Mouse (Mus musculus): ENCODE data around the gene CN725425. TPM values are rescaled to one million over a fixed set of nuclear protein-coding genes. Genes with fewer than 3 reads are reported as not detected.

Gene CN725425
- polyA plus RNA-seq, 1 experiment, result not detected

DNA sequence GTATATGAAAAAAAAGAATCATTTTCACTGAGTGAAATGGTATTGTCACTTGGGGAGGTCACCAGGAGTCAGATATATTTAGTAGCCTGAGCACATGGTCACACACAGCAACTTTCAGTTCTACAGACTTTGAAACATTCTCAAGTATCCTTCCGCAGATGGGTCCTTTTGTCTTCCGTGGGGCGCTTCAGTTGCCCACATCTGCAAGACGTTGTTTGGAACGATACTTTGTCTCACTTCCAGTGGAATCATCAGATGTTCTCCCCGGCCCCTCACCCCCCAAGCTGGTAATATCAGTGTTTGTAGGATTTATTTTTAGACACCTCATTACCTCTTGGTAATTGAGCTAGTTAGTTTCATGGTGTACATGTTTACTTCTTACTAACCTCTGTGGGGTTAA lies 12.9 kb upstream of the CN725425 start:
- DNase-seq, result no peak
- H3K27me3 ChIP-seq (ENCODE audit: control insufficient read depth, insufficient read depth, low read length), result 0 out of 2 replicates have a peak, but pooled peaks cover 2% of the 10 kb centered on the region
- TF ChIP-seq POLR2A (IDR thresholded peaks at IDR 0.05; ENCODE audit: control insufficient read depth, extremely low read depth, insufficient read depth, low read length, poor library complexity), result no peak
- TF ChIP-seq CTCF (IDR thresholded peaks at IDR 0.05; ENCODE audit: borderline replicate concordance, control insufficient read depth, extremely low read depth, insufficient read depth, low read length, poor library complexity), result no peak
- no peaks in the 10 kb centered on the region for H3K4me1 ChIP-seq (replicated peaks; ENCODE audit: control insufficient read depth, insufficient read depth, low read length)
- H3K36me3 ChIP-seq (ENCODE audit: control insufficient read depth, insufficient read depth, low read length), result no peaks in the 10 kb centered on the region
- no peak overlapping the region for H3K27ac ChIP-seq (ENCODE audit: control insufficient read depth, insufficient read depth, low read length)
- no peak overlapping the region for H3K4me3 ChIP-seq (ENCODE audit: control insufficient read depth, insufficient read depth, low read length)
- WGBS, result 95% methylated on average over 6 of the region's 6 CpGs

DNA sequence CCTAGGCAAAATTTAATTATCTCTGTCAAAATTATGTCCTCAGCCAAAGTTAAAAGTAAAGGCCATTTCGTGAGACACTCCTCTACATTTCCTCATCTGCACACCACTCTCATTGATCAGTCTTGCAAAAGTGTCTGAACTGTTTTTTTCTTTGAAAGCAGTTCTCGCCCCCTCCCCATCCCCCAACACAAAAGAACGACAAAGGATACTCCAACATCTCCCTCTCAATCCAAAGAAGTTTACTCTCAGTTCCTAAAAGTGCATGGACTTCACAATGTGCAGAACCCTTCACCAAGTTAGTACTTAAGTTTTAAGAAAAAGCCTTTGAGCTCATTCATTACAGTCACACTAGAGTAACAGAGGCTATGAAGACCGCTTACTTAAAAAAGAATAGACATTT lies 9.3 kb upstream of the CN725425 start:
- 86% methylated on average over 4 of the region's 4 CpGs for WGBS
- no peaks in the 10 kb centered on the region for H3K36me3 ChIP-seq (ENCODE audit: control insufficient read depth, insufficient read depth, low read length)
- TF ChIP-seq CTCF (IDR thresholded peaks at IDR 0.05; ENCODE audit: borderline replicate concordance, control insufficient read depth, extremely low read depth, insufficient read depth, low read length, poor library complexity) (no peak), POLR2A (IDR thresholded peaks at IDR 0.05; ENCODE audit: control insufficient read depth, extremely low read depth, insufficient read depth, low read length, poor library complexity) (no peak)
- no peak overlapping the region for H3K27ac ChIP-seq (ENCODE audit: control insufficient read depth, insufficient read depth, low read length)
- 0 out of 2 replicates have a peak, but pooled peaks cover 2% of the 10 kb centered on the region for H3K27me3 ChIP-seq (ENCODE audit: control insufficient read depth, insufficient read depth, low read length)
- no peaks in the 10 kb centered on the region for H3K4me1 ChIP-seq (replicated peaks; ENCODE audit: control insufficient read depth, insufficient read depth, low read length)
- no peak for DNase-seq
- no peak overlapping the region for H3K4me3 ChIP-seq (ENCODE audit: control insufficient read depth, insufficient read depth, low read length)

DNA sequence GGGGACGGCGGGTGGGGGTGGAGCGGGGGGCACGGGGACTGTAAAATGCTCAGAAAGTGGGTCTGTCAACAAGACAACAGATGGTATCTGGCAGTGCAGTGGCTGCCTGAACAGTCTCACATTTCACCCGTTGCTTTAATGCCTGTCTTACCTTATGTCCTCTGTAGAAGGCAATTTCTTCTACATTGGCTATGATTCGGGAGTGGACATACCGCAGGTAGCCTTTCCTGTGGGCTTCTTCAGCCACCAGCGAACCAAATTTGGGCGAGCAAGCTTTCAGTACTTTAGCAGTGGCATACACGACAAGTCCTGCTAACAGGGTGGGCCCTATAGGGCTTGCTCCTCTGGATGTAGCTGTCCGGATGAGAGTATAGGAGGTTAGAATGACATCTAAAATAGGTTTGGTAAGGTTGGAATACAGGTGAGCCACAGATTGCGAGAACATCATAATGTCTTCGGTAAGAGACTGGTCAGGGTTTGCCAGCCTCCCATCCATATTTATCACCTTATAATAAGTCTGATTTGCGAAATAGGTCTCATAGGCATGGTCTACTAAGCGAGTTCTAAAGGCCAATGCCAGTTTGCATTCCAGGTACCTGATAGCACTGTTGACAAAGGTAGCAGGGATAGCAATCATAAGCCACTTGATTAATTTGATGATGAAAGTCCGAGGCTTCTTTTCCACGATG lies 8.6 kb upstream of the CN725425 start:
- Histone ChIP-seq H3K4me1 (replicated peaks; ENCODE audit: control insufficient read depth, insufficient read depth, low read length) (no peaks in the 10 kb centered on the region), H3K27me3 (ENCODE audit: control insufficient read depth, insufficient read depth, low read length) (0 out of 2 replicates have a peak, but pooled peaks cover 2% of the 10 kb centered on the region), H3K27ac (ENCODE audit: control insufficient read depth, insufficient read depth, low read length) (no peak overlapping the region), H3K36me3 (ENCODE audit: control insufficient read depth, insufficient read depth, low read length) (no peaks in the 10 kb centered on the region), H3K4me3 (ENCODE audit: control insufficient read depth, insufficient read depth, low read length) (no peak overlapping the region)
- 80% methylated on average over 17 of the region's 17 CpGs for WGBS
- no peak for TF ChIP-seq CTCF (IDR thresholded peaks at IDR 0.05; ENCODE audit: borderline replicate concordance, control insufficient read depth, extremely low read depth, insufficient read depth, low read length, poor library complexity)
- TF ChIP-seq POLR2A (IDR thresholded peaks at IDR 0.05; ENCODE audit: control insufficient read depth, extremely low read depth, insufficient read depth, low read length, poor library complexity), result no peak
- no peak for DNase-seq

DNA sequence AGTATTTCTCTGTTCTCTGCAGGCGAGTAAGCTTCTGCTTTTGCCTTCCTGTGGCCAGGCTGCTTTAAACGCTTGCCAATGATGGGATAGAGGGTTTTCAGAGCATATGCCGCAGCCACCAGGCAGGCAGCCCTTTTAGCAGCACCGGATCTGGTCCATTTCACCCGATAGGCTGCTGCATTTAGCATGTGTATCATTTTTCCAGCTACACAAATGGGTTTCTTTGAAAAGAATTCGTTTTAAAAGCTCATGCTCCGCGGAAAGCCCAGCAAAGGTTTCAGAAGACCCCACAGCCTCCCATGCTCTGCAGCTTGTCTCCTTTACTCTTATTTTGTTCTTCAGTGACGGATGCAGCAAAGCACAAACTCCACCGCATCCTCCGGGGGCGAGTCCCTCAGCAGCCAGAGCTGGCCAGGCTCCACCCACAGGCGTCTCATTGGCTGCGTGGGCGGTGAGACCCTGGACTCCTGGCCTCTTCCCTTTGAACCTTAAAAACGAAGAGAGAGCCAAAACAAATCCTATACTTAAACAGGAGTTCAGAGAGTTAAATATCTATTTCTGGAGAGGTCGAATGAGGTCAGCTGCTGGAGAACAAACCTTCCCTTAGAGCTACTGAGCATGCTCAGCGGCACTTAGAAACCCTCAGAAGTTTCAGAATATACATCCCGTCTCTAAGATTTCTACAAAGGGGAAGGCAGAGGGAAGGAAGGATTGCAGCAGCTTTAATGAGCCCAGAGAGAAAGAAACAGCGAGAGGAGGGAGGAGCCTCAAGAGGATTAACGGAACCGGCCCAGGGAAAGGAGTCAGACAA lies 7.7 kb upstream of the CN725425 start, which contains the start of gene Abcd2:
TSS of gene Abcd2 (minus strand) at position 388 of the 811 bp plus-strand sequence.
- no peak for TF ChIP-seq POLR2A (IDR thresholded peaks at IDR 0.05; ENCODE audit: control insufficient read depth, extremely low read depth, insufficient read depth, low read length, poor library complexity)
- no peak for TF ChIP-seq CTCF (IDR thresholded peaks at IDR 0.05; ENCODE audit: borderline replicate concordance, control insufficient read depth, extremely low read depth, insufficient read depth, low read length, poor library complexity)
- no peak within 1 kb of the TSS for H3K27ac ChIP-seq (ENCODE audit: control insufficient read depth, insufficient read depth, low read length)
- 0 out of 2 replicates have a peak, but pooled peaks cover 2% of the 10 kb centered on the region for H3K27me3 ChIP-seq (ENCODE audit: control insufficient read depth, insufficient read depth, low read length)
- H3K4me3 ChIP-seq (ENCODE audit: control insufficient read depth, insufficient read depth, low read length), result peak within 1 kb of the TSS; percentile 21; the same call in 1 of the 2 replicates
- 1% methylated on average over 22 of the region's 22 CpGs for WGBS
- no peaks in the 10 kb centered on the region for H3K36me3 ChIP-seq (ENCODE audit: control insufficient read depth, insufficient read depth, low read length)
- no peaks in the 10 kb centered on the region for H3K4me1 ChIP-seq (replicated peaks; ENCODE audit: control insufficient read depth, insufficient read depth, low read length)
- DNase-seq, result peak; percentile 14

DNA sequence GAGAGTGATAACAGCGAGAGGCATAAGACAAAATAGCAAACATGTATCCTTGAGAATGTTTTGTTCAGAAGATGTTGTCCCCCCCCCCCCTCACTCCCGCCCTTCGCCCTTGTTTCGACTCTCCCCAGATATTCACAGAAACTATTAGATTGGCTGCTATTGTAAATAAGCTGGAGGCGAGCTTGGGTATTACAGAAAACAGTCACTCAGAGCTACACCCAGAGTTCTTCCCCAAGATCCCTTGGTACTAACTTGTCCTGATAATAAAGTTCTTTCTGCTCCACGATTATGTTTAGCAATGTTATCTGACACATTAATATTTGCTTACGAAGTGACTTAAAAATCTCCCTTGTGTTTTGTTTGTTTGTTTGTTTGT lies 7.1 kb upstream of the CN725425 start:
- DNase-seq, result no peak
- H3K36me3 ChIP-seq (ENCODE audit: control insufficient read depth, insufficient read depth, low read length), result no peaks in the 10 kb centered on the region
- TF ChIP-seq CTCF (IDR thresholded peaks at IDR 0.05; ENCODE audit: borderline replicate concordance, control insufficient read depth, extremely low read depth, insufficient read depth, low read length, poor library complexity) (no peak), POLR2A (IDR thresholded peaks at IDR 0.05; ENCODE audit: control insufficient read depth, extremely low read depth, insufficient read depth, low read length, poor library complexity) (no peak)
- H3K27me3 ChIP-seq (ENCODE audit: control insufficient read depth, insufficient read depth, low read length), result 0 out of 2 replicates have a peak, but pooled peaks cover 2% of the 10 kb centered on the region
- no peak overlapping the region for H3K27ac ChIP-seq (ENCODE audit: control insufficient read depth, insufficient read depth, low read length)
- H3K4me3 ChIP-seq (ENCODE audit: control insufficient read depth, insufficient read depth, low read length), result no peak overlapping the region
- H3K4me1 ChIP-seq (replicated peaks; ENCODE audit: control insufficient read depth, insufficient read depth, low read length), result no peaks in the 10 kb centered on the region
- 17% methylated on average over 7 of the region's 7 CpGs for WGBS

DNA sequence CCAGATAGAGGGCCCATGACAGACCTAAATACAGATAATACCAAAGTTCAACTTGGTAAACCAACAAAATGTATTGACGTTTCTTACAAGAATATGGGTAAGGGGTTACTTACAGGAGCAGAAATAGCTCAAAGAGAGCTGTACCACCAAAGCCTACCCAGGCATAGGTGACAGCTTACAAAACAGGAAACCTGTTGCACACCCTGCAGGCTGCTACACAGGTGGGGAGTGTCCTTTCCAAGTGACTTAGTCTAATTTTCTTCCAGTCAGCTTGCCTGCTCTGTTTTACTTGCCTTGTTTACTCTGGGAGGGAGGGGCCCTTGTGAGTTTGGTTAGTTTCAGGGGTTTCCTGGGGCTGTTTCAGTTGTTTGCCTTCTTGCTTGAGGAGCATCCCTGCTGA lies 1.5 kb downstream of the CN725425 start:
- TF ChIP-seq POLR2A (IDR thresholded peaks at IDR 0.05; ENCODE audit: control insufficient read depth, extremely low read depth, insufficient read depth, low read length, poor library complexity) (no peak), CTCF (IDR thresholded peaks at IDR 0.05; ENCODE audit: borderline replicate concordance, control insufficient read depth, extremely low read depth, insufficient read depth, low read length, poor library complexity) (no peak)
- no peak overlapping the region for H3K4me3 ChIP-seq (ENCODE audit: control insufficient read depth, insufficient read depth, low read length)
- WGBS, result 91% methylated on average over 1 of the region's 1 CpGs

More for the DNA sequence above, 1.5 kb downstream of the CN725425 start:
- no peak for DNase-seq
- Histone ChIP-seq H3K27me3 (ENCODE audit: control insufficient read depth, insufficient read depth, low read length) (no peaks in the 10 kb centered on the region), H3K4me1 (replicated peaks; ENCODE audit: control insufficient read depth, insufficient read depth, low read length) (no peaks in the 10 kb centered on the region), H3K36me3 (ENCODE audit: control insufficient read depth, insufficient read depth, low read length) (no peaks in the 10 kb centered on the region), H3K27ac (ENCODE audit: control insufficient read depth, insufficient read depth, low read length) (no peak overlapping the region)

Data from thymus, adult 2 months (tissue).